Comparison of ENCODE assay signal across 9 mouse cellular contexts in the genomic region with DNA sequence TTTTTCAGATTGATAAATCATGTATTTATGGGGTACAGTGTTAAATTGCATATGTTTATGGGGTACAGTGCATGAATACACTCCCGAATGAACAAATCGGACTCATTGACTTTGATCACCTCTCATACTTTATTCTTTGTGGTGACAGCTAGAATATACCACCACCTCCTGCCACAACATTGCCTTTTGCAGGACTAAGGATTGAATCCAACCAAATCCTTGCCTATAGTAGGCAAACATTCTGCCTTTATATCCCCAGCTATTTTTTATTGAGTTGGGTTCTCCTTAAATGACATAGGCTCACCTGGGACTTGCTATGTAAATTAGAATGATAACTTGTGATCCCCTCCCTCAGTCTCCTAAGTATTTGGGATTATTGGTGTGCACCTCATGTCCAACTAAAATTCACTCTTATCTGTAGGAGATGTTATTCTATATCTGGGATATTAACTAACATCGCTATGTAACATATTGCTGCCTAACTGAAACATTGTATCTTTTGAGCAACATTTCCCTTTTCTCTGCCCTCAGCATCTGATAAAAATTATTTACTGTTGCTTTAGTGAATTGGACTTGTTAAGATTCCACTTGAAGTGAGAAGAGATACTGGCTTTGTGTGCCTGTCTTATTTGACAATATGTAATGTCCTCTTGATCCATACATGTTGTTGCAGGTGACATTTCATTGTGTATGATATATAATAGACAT. TPM values are rescaled to one million over a fixed set of nuclear protein-coding genes. Genes with fewer than 3 reads are reported as not detected.
DNase-seq lines count a peak whose midpoint lies in the region; ATAC-seq and TF ChIP-seq lines count a peak whose summit lies in the region.
"Had no signal": no experiment of that assay in that cellular context is flagged by ENCODE, and none has a peak within 500 bp of the region (broad histone marks: within the 10 kb centered on the region; RNA-seq: fewer than 3 reads in every experiment).

No protein-coding gene starts in this region.

- whole genome bisulfite sequencing in liver, embryonic 14.5 days (ENCODE audit: insufficient replicate concordance): 38% methylated on average over 3 of the region's 3 CpGs

- H3K4me1 ChIP-seq in erythroblast, embryonic 14.5 days (ENCODE audit: control insufficient read depth): peaks cover 23% of the 10 kb centered on the region
- no peaks in the 10 kb centered on the region for H3K4me1 ChIP-seq in testis, adult 2 months (ENCODE audit: control insufficient read depth, insufficient read depth, low read length)
- peaks cover 7% of the 10 kb centered on the region in 2 experiments for H3K4me1 ChIP-seq in liver, embryonic 14.5 days (replicated peaks; ENCODE audit: control insufficient read depth in 2 of 2, insufficient read depth in 2 of 2, low read length in 1 of 2)

- TF ChIP-seq EP300 in liver, embryonic 14.5 days (IDR thresholded peaks at IDR 0.05; ENCODE audit: low read depth): no peak

- peaks cover 4% of the 10 kb centered on the region; the same call in 1 of the 2 replicates for H3K9me3 ChIP-seq in erythroblast, embryonic 14.5 days (ENCODE audit: control insufficient read depth, low read length)
- H3K9me3 ChIP-seq in liver, embryonic 14.5 days (ENCODE audit: control insufficient read depth, low read length): no peaks in the 10 kb centered on the region

- peak overlapping the region; percentile 82 for H3K4me2 ChIP-seq in liver, embryonic 14.5 days (ENCODE audit: low read depth)

- peak overlapping the region; percentile 86 for H3K4me3 ChIP-seq in erythroblast, embryonic 14.5 days (replicated peaks)
- peak overlapping the region; percentile 91; the same call in 1 of the 2 replicates for H3K4me3 ChIP-seq in testis, adult 2 months (ENCODE audit: control insufficient read depth, low read depth, low read length)
- peak overlapping the region; percentile 71 to 99; a peak in 3 of 4 replicates for H3K4me3 ChIP-seq in liver, embryonic 14.5 days (ENCODE audit: insufficient read depth in 1 of 2, low read depth in 2 of 2, low read length in 2 of 2)

- TF ChIP-seq CTCF in testis, adult 2 months (IDR thresholded peaks at IDR 0.05; ENCODE audit: control insufficient read depth, insufficient read depth, insufficient replicate concordance, low read depth, low read length): no peak
- no peak for TF ChIP-seq CTCF in liver, embryonic 14.5 days (IDR thresholded peaks at IDR 0.05; ENCODE audit: low read depth)

- ATAC-seq in erythroblast, adult 5-6 weeks (replicated peaks; ENCODE audit: low FRiP score, poor library complexity, severe bottlenecking): no peak
- no peak for ATAC-seq in liver, embryonic 14.5 days (ENCODE audit: insufficient read depth)

- H3K27me3 ChIP-seq in erythroblast, embryonic 14.5 days (ENCODE audit: control insufficient read depth): peaks cover 16% of the 10 kb centered on the region
- H3K27me3 ChIP-seq in testis, adult 2 months (ENCODE audit: control insufficient read depth, insufficient read depth, low read length): no peaks in the 10 kb centered on the region
- no peaks in the 10 kb centered on the region for H3K27me3 ChIP-seq in liver, embryonic 14.5 days (ENCODE audit: control insufficient read depth, insufficient read depth, low read length)

- H3K9ac ChIP-seq in liver, embryonic 14.5 days (replicated peaks): peak overlapping the region; percentile 86

- H3K27ac ChIP-seq in testis, adult 2 months (ENCODE audit: control insufficient read depth, insufficient read depth, low read depth, low read length): no peak overlapping the region
- peak overlapping the region; percentile 76 for H3K27ac ChIP-seq in liver, embryonic 14.5 days

- no peaks in the 10 kb centered on the region for H3K36me3 ChIP-seq in erythroblast, embryonic 14.5 days (ENCODE audit: control insufficient read depth)
- no peaks in the 10 kb centered on the region for H3K36me3 ChIP-seq in testis, adult 2 months (ENCODE audit: control insufficient read depth, insufficient read depth, low read length)
- no peaks in the 10 kb centered on the region for H3K36me3 ChIP-seq in liver, embryonic 14.5 days (replicated peaks; ENCODE audit: control insufficient read depth, insufficient read depth, low read depth)

- no peak for DNase-seq in testis, postnatal 10 days (ENCODE audit: low spot score)
- DNase-seq in liver, embryonic 14.5 days (ENCODE audit: low read depth in 3 of 3, low spot score in 3 of 3): no peak
- DNase-seq in urinary bladder, adult 18-20 months (ENCODE audit: low spot score in 2 of 2): no peak
- DNase-seq in gastrocnemius, postnatal 10 days: no peak
- DNase-seq in cerebellum, adult 18-20 months: no peak
- DNase-seq: kidney, postnatal 10 days had no signal

- no peak for TF ChIP-seq POLR2A in testis, adult 2 months (IDR thresholded peaks at IDR 0.05; ENCODE audit: control insufficient read depth, low read depth, low read length)

RNA-seq across cellular contexts. Expression of a gene that starts 1.4 kb away (rescaled TPM):
- 0.26 and 0.29 TPM in 2 replicates for polyA plus RNA-seq in erythroblast, embryonic 14.5 days (2012)
- total RNA-seq in erythroblast, adult 5-6 weeks (2015; ENCODE audit: low replicate concordance): 28.2 and 37.3 TPM in 2 replicates
- total RNA-seq in erythroblast, adult 5-6 weeks (2017; ENCODE audit: low replicate concordance): 8.5 and 8.8 TPM in 2 replicates
- 5.5 and 6.1 TPM in 2 replicates for polyA plus RNA-seq in testis, adult 2 months (2012; rRNA removed)
- polyA plus RNA-seq in liver, embryonic 14.5 days (2012; rRNA removed): 7.6 and 7.7 TPM in 2 replicates
- polyA plus RNA-seq in liver, embryonic 14.5 days (2014; fragmentation: Nextera tagmentation; extraction: Ambion mirVana): 7.5 and 8.3 TPM in 2 replicates
- total RNA-seq in gastrocnemius, postnatal 10 days (2021): 10 to 100 TPM; 21.8 to 25.6 TPM
